Mouse (Mus musculus): ENCODE data around the gene Ccdc92b. TPM values are rescaled to one million over a fixed set of nuclear protein-coding genes. Genes with fewer than 3 reads are reported as not detected.

Gene Ccdc92b
- polyA plus RNA-seq, 1 experiment from 2014 or later: 2.5 TPM

- ATAC-seq (ENCODE audit: low FRiP score, low read depth): no peak
- peaks cover 70% of the 10 kb centered on the region for H3K27me3 ChIP-seq
- no peak overlapping the region for H3K4me2 ChIP-seq (replicated peaks)
- H3K9me3 ChIP-seq: no peaks in the 10 kb centered on the region
- no peak overlapping the region for H3K9ac ChIP-seq (replicated peaks)
- H3K27ac ChIP-seq (replicated peaks): no peak overlapping the region
- 59% methylated on average over 5 of the region's 5 CpGs for WGBS
- peaks cover 14% of the 10 kb centered on the region for H3K4me1 ChIP-seq
- no peak overlapping the region for H3K4me3 ChIP-seq
- no peaks in the 10 kb centered on the region for H3K36me3 ChIP-seq
Measured at GRCm38 (mm10) chr11:74615571-74615970, 3.8 kb upstream of the Ccdc92b start.

- Histone ChIP-seq H3K27ac (replicated peaks) (no peak overlapping the region), H3K27me3 (peaks cover 54% of the 10 kb centered on the region), H3K4me2 (replicated peaks) (peak overlapping the region; percentile 75), H3K4me3 (peak overlapping the region; percentile 58), H3K4me1 (peaks cover 10% of the 10 kb centered on the region), H3K36me3 (no peaks in the 10 kb centered on the region), H3K9ac (replicated peaks) (peak overlapping the region; percentile 67), H3K9me3 (no peaks in the 10 kb centered on the region)
- WGBS: 5% methylated on average over 11 of the region's 16 CpGs
- 0 out of 2 replicates have a peak, but pooled peaks have one; percentile 47 for ATAC-seq (ENCODE audit: low FRiP score, low read depth)
Measured at GRCm38 (mm10) chr11:74619956-74620300, 523 bp downstream of the Ccdc92b start.

- ATAC-seq (ENCODE audit: low FRiP score, low read depth): no peak
- WGBS: 79% methylated on average over 8 of the region's 8 CpGs
- peaks cover 42% of the 10 kb centered on the region for H3K27me3 ChIP-seq
Measured at GRCm38 (mm10) chr11:74621974-74622669, 2.7 kb downstream of the Ccdc92b start.

GRCm38 (mm10) chr11:74623693-74624092 is 4.3 kb downstream of the Ccdc92b start:
- H3K4me1 ChIP-seq: peaks cover 10% of the 10 kb centered on the region
- no peak overlapping the region for H3K4me3 ChIP-seq
- peaks cover 31% of the 10 kb centered on the region for H3K27me3 ChIP-seq
- no peaks in the 10 kb centered on the region for H3K9me3 ChIP-seq
- H3K4me2 ChIP-seq (replicated peaks): no peak overlapping the region
- no peak for ATAC-seq (ENCODE audit: low FRiP score, low read depth)
- no peak overlapping the region for H3K9ac ChIP-seq (replicated peaks)
- H3K36me3 ChIP-seq: no peaks in the 10 kb centered on the region
- WGBS: 82% methylated on average over 6 of the region's 6 CpGs
- no peak overlapping the region for H3K27ac ChIP-seq (replicated peaks)

More at GRCm38 (mm10) chr11:74621974-74622669, 2.7 kb downstream of the Ccdc92b start:
- H3K27ac ChIP-seq (replicated peaks): no peak overlapping the region
- no peaks in the 10 kb centered on the region for H3K36me3 ChIP-seq
- no peak overlapping the region for H3K4me2 ChIP-seq (replicated peaks)
- no peak overlapping the region for H3K4me3 ChIP-seq
- H3K9me3 ChIP-seq: no peaks in the 10 kb centered on the region
- H3K9ac ChIP-seq (replicated peaks): no peak overlapping the region
- peaks cover 10% of the 10 kb centered on the region for H3K4me1 ChIP-seq

GRCm38 (mm10) chr11:74625333-74625732 is 5.9 kb downstream of the Ccdc92b start:
- Histone ChIP-seq H3K36me3 (no peaks in the 10 kb centered on the region), H3K4me2 (replicated peaks) (no peak overlapping the region), H3K9ac (replicated peaks) (no peak overlapping the region), H3K27ac (replicated peaks) (no peak overlapping the region), H3K4me1 (no peaks in the 10 kb centered on the region), H3K9me3 (no peaks in the 10 kb centered on the region), H3K27me3 (peaks cover 17% of the 10 kb centered on the region), H3K4me3 (no peak overlapping the region)
- no peak for ATAC-seq (ENCODE audit: low FRiP score, low read depth)

GRCm38 (mm10) chr11:74627481-74627880 is 8.1 kb downstream of the Ccdc92b start:
- no peak overlapping the region for H3K27ac ChIP-seq (replicated peaks)
- ATAC-seq (ENCODE audit: low FRiP score, low read depth): no peak
- no peaks in the 10 kb centered on the region for H3K9me3 ChIP-seq
- no peak overlapping the region for H3K4me3 ChIP-seq
- no peaks in the 10 kb centered on the region for H3K4me1 ChIP-seq
- H3K27me3 ChIP-seq: 0 out of 2 replicates have a peak, but pooled peaks cover 5% of the 10 kb centered on the region
- H3K9ac ChIP-seq (replicated peaks): no peak overlapping the region
- no peaks in the 10 kb centered on the region for H3K36me3 ChIP-seq
- WGBS: 89% methylated on average over 3 of the region's 3 CpGs
- H3K4me2 ChIP-seq (replicated peaks): no peak overlapping the region

- Histone ChIP-seq H3K4me2 (replicated peaks) (no peak overlapping the region), H3K36me3 (no peaks in the 10 kb centered on the region), H3K27ac (replicated peaks) (no peak overlapping the region), H3K4me1 (no peaks in the 10 kb centered on the region), H3K27me3 (peaks cover 11% of the 10 kb centered on the region), H3K9me3 (no peaks in the 10 kb centered on the region), H3K4me3 (no peak overlapping the region), H3K9ac (replicated peaks) (no peak overlapping the region)
- 72% methylated on average over 7 of the region's 7 CpGs for WGBS
- no peak for ATAC-seq (ENCODE audit: low FRiP score, low read depth)
Measured at GRCm38 (mm10) chr11:74631880-74632789, 12.7 kb downstream of the Ccdc92b start.

GRCm38 (mm10) chr11:74634490-74635275 is 15.3 kb downstream of the Ccdc92b start:
- Histone ChIP-seq H3K9ac (replicated peaks) (no peak overlapping the region), H3K4me2 (replicated peaks) (no peak overlapping the region), H3K4me1 (peaks cover 15% of the 10 kb centered on the region), H3K36me3 (no peaks in the 10 kb centered on the region), H3K27ac (replicated peaks) (no peak overlapping the region), H3K9me3 (no peaks in the 10 kb centered on the region), H3K4me3 (no peak overlapping the region), H3K27me3 (peaks cover 24% of the 10 kb centered on the region)
- WGBS: 62% methylated on average over 5 of the region's 5 CpGs
- ATAC-seq (ENCODE audit: low FRiP score, low read depth): no peak

GRCm38 (mm10) chr11:74637486-74637885 is 18.1 kb downstream of the Ccdc92b start:
- WGBS: 20% methylated on average over 8 of the region's 8 CpGs
- peak overlapping the region; percentile 88 for H3K4me2 ChIP-seq (replicated peaks)
- peak; percentile 28 for ATAC-seq (ENCODE audit: low FRiP score, low read depth)
- H3K9me3 ChIP-seq: no peaks in the 10 kb centered on the region
- H3K4me3 ChIP-seq: peak overlapping the region; percentile 72
- H3K27ac ChIP-seq (replicated peaks): peak overlapping the region; percentile 93
- peaks cover 44% of the 10 kb centered on the region for H3K27me3 ChIP-seq
- peak overlapping the region; percentile 86 for H3K9ac ChIP-seq (replicated peaks)
- H3K36me3 ChIP-seq: no peaks in the 10 kb centered on the region
- peaks cover 15% of the 10 kb centered on the region for H3K4me1 ChIP-seq

GRCm38 (mm10) chr11:74637971-74638790 is 18.8 kb downstream of the Ccdc92b start:
- peaks cover 15% of the 10 kb centered on the region for H3K4me1 ChIP-seq
- H3K9me3 ChIP-seq: no peaks in the 10 kb centered on the region
- WGBS: under 1% methylated on average over 82 of the region's 86 CpGs
- peak overlapping the region; percentile 72 for H3K4me3 ChIP-seq
- ATAC-seq (ENCODE audit: low FRiP score, low read depth): peak; percentile 82
- H3K4me2 ChIP-seq (replicated peaks): peak overlapping the region; percentile 88
- H3K9ac ChIP-seq (replicated peaks): peak overlapping the region; percentile 86
- H3K27me3 ChIP-seq: peaks cover 44% of the 10 kb centered on the region
- no peaks in the 10 kb centered on the region for H3K36me3 ChIP-seq
- peak overlapping the region; percentile 93 for H3K27ac ChIP-seq (replicated peaks)

- peaks cover 44% of the 10 kb centered on the region for H3K27me3 ChIP-seq
- WGBS: 15% methylated on average over 9 of the region's 9 CpGs
- no peak for ATAC-seq (ENCODE audit: low FRiP score, low read depth)
Measured at GRCm38 (mm10) chr11:74638791-74639411, 19.5 kb downstream of the Ccdc92b start.

More at GRCm38 (mm10) chr11:74638791-74639411, 19.5 kb downstream of the Ccdc92b start:
- H3K4me2 ChIP-seq (replicated peaks): peak overlapping the region; percentile 88
- peak overlapping the region; percentile 72 for H3K4me3 ChIP-seq
- H3K36me3 ChIP-seq: no peaks in the 10 kb centered on the region
- peaks cover 15% of the 10 kb centered on the region for H3K4me1 ChIP-seq
- H3K9me3 ChIP-seq: no peaks in the 10 kb centered on the region
- H3K27ac ChIP-seq (replicated peaks): peak overlapping the region; percentile 93
- H3K9ac ChIP-seq (replicated peaks): peak overlapping the region; percentile 86
